Mouse (Mus musculus): ENCODE results near the gene Wars2. TPM values are rescaled to one million over a fixed set of nuclear protein-coding genes. Genes with fewer than 3 reads are reported as not detected.

Gene Wars2
- polyA plus RNA-seq, 1 experiment from 2014 or later: 4.9 TPM

- Histone ChIP-seq H3K27ac (ENCODE audit: low read depth, low read length) (no peak overlapping the region), H3K9ac (ENCODE audit: low read depth, low read length) (no peak overlapping the region), H3K9me3 (ENCODE audit: control insufficient read depth, low read length) (no peaks in the 10 kb centered on the region), H3K4me1 (ENCODE audit: control insufficient read depth, insufficient read depth, low read depth, low read length) (peaks cover 2% of the 10 kb centered on the region; the same call in 1 of the 2 replicates), H3K27me3 (replicated peaks; ENCODE audit: control insufficient read depth, insufficient read depth, low read length) (peaks cover 83% of the 10 kb centered on the region), H3K4me2 (ENCODE audit: low read length) (peak overlapping the region; percentile 31), H3K36me3 (ENCODE audit: control insufficient read depth, insufficient read depth, low read length) (no peaks in the 10 kb centered on the region), H3K4me3 (ENCODE audit: low read length) (peak overlapping the region; percentile 14; the same call in 1 of the 2 replicates)
- WGBS: 1% methylated on average over 49 of the region's 50 CpGs
- ATAC-seq: no peak
These were observed 100.2 kb downstream of the Wars2 start for GRCm38 (mm10) chr3:99240811-99241738.

GRCm38 (mm10) chr3:99242481-99242880 lies 101.6 kb downstream of the Wars2 start:
- Histone ChIP-seq H3K4me2 (ENCODE audit: low read length) (no peak overlapping the region), H3K9ac (ENCODE audit: low read depth, low read length) (no peak overlapping the region), H3K4me3 (ENCODE audit: low read length) (no peak overlapping the region), H3K4me1 (ENCODE audit: control insufficient read depth, insufficient read depth, low read depth, low read length) (peaks cover 2% of the 10 kb centered on the region; the same call in 1 of the 2 replicates), H3K27ac (ENCODE audit: low read depth, low read length) (no peak overlapping the region), H3K9me3 (ENCODE audit: control insufficient read depth, low read length) (no peaks in the 10 kb centered on the region), H3K27me3 (replicated peaks; ENCODE audit: control insufficient read depth, insufficient read depth, low read length) (peaks cover 85% of the 10 kb centered on the region), H3K36me3 (ENCODE audit: control insufficient read depth, insufficient read depth, low read length) (no peaks in the 10 kb centered on the region)
- ATAC-seq: no peak
- WGBS: 5% methylated on average over 8 of the region's 8 CpGs

- peaks cover 2% of the 10 kb centered on the region; the same call in 1 of the 2 replicates for H3K4me1 ChIP-seq (ENCODE audit: control insufficient read depth, insufficient read depth, low read depth, low read length)
- WGBS: 18% methylated on average over 3 of the region's 3 CpGs
- no peak overlapping the region for H3K4me3 ChIP-seq (ENCODE audit: low read length)
- ATAC-seq: no peak
- H3K36me3 ChIP-seq (ENCODE audit: control insufficient read depth, insufficient read depth, low read length): no peaks in the 10 kb centered on the region
- H3K4me2 ChIP-seq (ENCODE audit: low read length): no peak overlapping the region
- no peak overlapping the region for H3K9ac ChIP-seq (ENCODE audit: low read depth, low read length)
- no peaks in the 10 kb centered on the region for H3K9me3 ChIP-seq (ENCODE audit: control insufficient read depth, low read length)
- no peak overlapping the region for H3K27ac ChIP-seq (ENCODE audit: low read depth, low read length)
- H3K27me3 ChIP-seq (replicated peaks; ENCODE audit: control insufficient read depth, insufficient read depth, low read length): peaks cover 80% of the 10 kb centered on the region
These were observed 104.5 kb downstream of the Wars2 start for GRCm38 (mm10) chr3:99245341-99245740.

- H3K27me3 ChIP-seq (replicated peaks; ENCODE audit: control insufficient read depth, insufficient read depth, low read length): peaks cover 89% of the 10 kb centered on the region
- H3K4me1 ChIP-seq (ENCODE audit: control insufficient read depth, insufficient read depth, low read depth, low read length): no peaks in the 10 kb centered on the region
- H3K4me2 ChIP-seq (ENCODE audit: low read length): no peak overlapping the region
- H3K36me3 ChIP-seq (ENCODE audit: control insufficient read depth, insufficient read depth, low read length): no peaks in the 10 kb centered on the region
- WGBS: 30% methylated on average over 3 of the region's 3 CpGs
- H3K4me3 ChIP-seq (ENCODE audit: low read length): no peak overlapping the region
- H3K9me3 ChIP-seq (ENCODE audit: control insufficient read depth, low read length): no peaks in the 10 kb centered on the region
- H3K9ac ChIP-seq (ENCODE audit: low read depth, low read length): no peak overlapping the region
- no peak for ATAC-seq
- no peak overlapping the region for H3K27ac ChIP-seq (ENCODE audit: low read depth, low read length)
These were observed 105.8 kb downstream of the Wars2 start for GRCm38 (mm10) chr3:99246629-99247028.

- H3K9ac ChIP-seq (ENCODE audit: low read depth, low read length): no peak overlapping the region
- H3K36me3 ChIP-seq (ENCODE audit: control insufficient read depth, insufficient read depth, low read length): no peaks in the 10 kb centered on the region
- ATAC-seq: no peak
- H3K9me3 ChIP-seq (ENCODE audit: control insufficient read depth, low read length): no peaks in the 10 kb centered on the region
- no peaks in the 10 kb centered on the region for H3K4me1 ChIP-seq (ENCODE audit: control insufficient read depth, insufficient read depth, low read depth, low read length)
- no peak overlapping the region for H3K27ac ChIP-seq (ENCODE audit: low read depth, low read length)
- no peak overlapping the region for H3K4me3 ChIP-seq (ENCODE audit: low read length)
- no peak overlapping the region for H3K4me2 ChIP-seq (ENCODE audit: low read length)
- 8% methylated on average over 4 of the region's 4 CpGs for WGBS
- H3K27me3 ChIP-seq (replicated peaks; ENCODE audit: control insufficient read depth, insufficient read depth, low read length): peaks cover 86% of the 10 kb centered on the region
These were observed 106.7 kb downstream of the Wars2 start for GRCm38 (mm10) chr3:99247586-99247985.

- Histone ChIP-seq H3K36me3 (ENCODE audit: control insufficient read depth, insufficient read depth, low read length) (no peaks in the 10 kb centered on the region), H3K27ac (ENCODE audit: low read depth, low read length) (no peak overlapping the region), H3K4me1 (ENCODE audit: control insufficient read depth, insufficient read depth, low read depth, low read length) (peaks cover 2% of the 10 kb centered on the region; the same call in 1 of the 2 replicates), H3K4me3 (ENCODE audit: low read length) (no peak overlapping the region), H3K4me2 (ENCODE audit: low read length) (no peak overlapping the region), H3K9ac (ENCODE audit: low read depth, low read length) (no peak overlapping the region), H3K27me3 (replicated peaks; ENCODE audit: control insufficient read depth, insufficient read depth, low read length) (peaks cover 84% of the 10 kb centered on the region), H3K9me3 (ENCODE audit: control insufficient read depth, low read length) (no peaks in the 10 kb centered on the region)
- 4% methylated on average over 28 of the region's 28 CpGs for WGBS
- ATAC-seq: no peak
These were observed 107.3 kb downstream of the Wars2 start for GRCm38 (mm10) chr3:99247996-99248801.

GRCm38 (mm10) chr3:99248831-99249550 lies 108.1 kb downstream of the Wars2 start:
- H3K27me3 ChIP-seq (replicated peaks; ENCODE audit: control insufficient read depth, insufficient read depth, low read length): peaks cover 77% of the 10 kb centered on the region
- no peak overlapping the region for H3K4me2 ChIP-seq (ENCODE audit: low read length)
- H3K27ac ChIP-seq (ENCODE audit: low read depth, low read length): no peak overlapping the region
- no peak for ATAC-seq
- H3K9ac ChIP-seq (ENCODE audit: low read depth, low read length): no peak overlapping the region
- 2% methylated on average over 25 of the region's 25 CpGs for WGBS
- H3K9me3 ChIP-seq (ENCODE audit: control insufficient read depth, low read length): no peaks in the 10 kb centered on the region
- peaks cover 9% of the 10 kb centered on the region for H3K4me1 ChIP-seq (ENCODE audit: control insufficient read depth, insufficient read depth, low read depth, low read length)
- H3K4me3 ChIP-seq (ENCODE audit: low read length): no peak overlapping the region
- no peaks in the 10 kb centered on the region for H3K36me3 ChIP-seq (ENCODE audit: control insufficient read depth, insufficient read depth, low read length)

- Histone ChIP-seq H3K27ac (ENCODE audit: low read depth, low read length) (no peak overlapping the region), H3K4me3 (ENCODE audit: low read length) (no peak overlapping the region), H3K4me1 (ENCODE audit: control insufficient read depth, insufficient read depth, low read depth, low read length) (peaks cover 9% of the 10 kb centered on the region), H3K36me3 (ENCODE audit: control insufficient read depth, insufficient read depth, low read length) (no peaks in the 10 kb centered on the region), H3K9me3 (ENCODE audit: control insufficient read depth, low read length) (no peaks in the 10 kb centered on the region), H3K9ac (ENCODE audit: low read depth, low read length) (no peak overlapping the region), H3K27me3 (replicated peaks; ENCODE audit: control insufficient read depth, insufficient read depth, low read length) (peaks cover 75% of the 10 kb centered on the region), H3K4me2 (ENCODE audit: low read length) (no peak overlapping the region)
- no peak for ATAC-seq
- WGBS: 4% methylated on average over 11 of the region's 11 CpGs
These were observed 108.6 kb downstream of the Wars2 start for GRCm38 (mm10) chr3:99249551-99249870.
